Mouse (Mus musculus): ENCODE data around the gene Gm45799. TPM values are rescaled to one million over a fixed set of nuclear protein-coding genes. Genes with fewer than 3 reads are reported as not detected.

The Gm45799 gene
- polyA plus RNA-seq, 1 experiment from 2014 or later: 32.2 TPM

- no peaks in the 10 kb centered on the region for H3K9me3 ChIP-seq (ENCODE audit: control insufficient read depth, low read length)
- no peak for ATAC-seq (ENCODE audit: low FRiP score, low TSS enrichment)
- H3K27me3 ChIP-seq (ENCODE audit: control insufficient read depth, insufficient read depth, low read length): no peaks in the 10 kb centered on the region
- peaks cover 24% of the 10 kb centered on the region for H3K4me1 ChIP-seq (ENCODE audit: control insufficient read depth, insufficient read depth, low read length)
- WGBS: 39% methylated on average over 9 of the region's 9 CpGs
- peak overlapping the region; percentile 93; the same call in 1 of the 2 replicates for H3K9ac ChIP-seq (replicated peaks; ENCODE audit: low read length)
- peak overlapping the region; percentile 86 for H3K27ac ChIP-seq (replicated peaks; ENCODE audit: low read depth, low read length)
- peaks cover 23% of the 10 kb centered on the region for H3K36me3 ChIP-seq (ENCODE audit: control insufficient read depth, insufficient read depth, low read length)
- H3K4me2 ChIP-seq (ENCODE audit: low read length): peak overlapping the region; percentile 78
- DNase-seq: peak; percentile 41
- peak overlapping the region; percentile 91; the same call in 1 of the 2 replicates for H3K4me3 ChIP-seq (replicated peaks; ENCODE audit: low read depth, low read length)
Measured at GRCm38 (mm10) chr7:105634272-105634920, 6.0 kb upstream of the Gm45799 start.

DNA sequence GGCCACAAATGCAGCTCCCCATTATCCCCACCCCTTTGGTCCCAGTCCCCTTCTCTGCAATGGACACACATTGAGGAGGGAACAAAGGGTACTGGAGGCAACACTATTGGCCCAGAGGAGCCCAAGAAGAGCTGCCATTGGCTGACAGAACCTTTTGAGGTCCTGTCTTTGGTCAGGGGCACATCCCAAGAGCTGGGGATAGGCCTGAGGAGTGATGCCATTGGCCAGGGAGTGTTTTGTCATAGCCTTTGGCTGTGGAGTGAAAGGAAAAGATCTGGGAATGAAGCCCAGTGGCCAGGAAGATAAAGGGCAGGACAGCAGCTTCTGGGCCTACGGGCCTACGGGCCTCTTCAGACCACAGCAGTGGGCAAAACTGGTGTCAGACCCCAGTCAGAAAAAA lies 4.6 kb upstream of the Gm45799 start:
- Histone ChIP-seq H3K27me3 (ENCODE audit: control insufficient read depth, insufficient read depth, low read length) (no peaks in the 10 kb centered on the region), H3K36me3 (ENCODE audit: control insufficient read depth, insufficient read depth, low read length) (peaks cover 23% of the 10 kb centered on the region), H3K4me2 (ENCODE audit: low read length) (no peak overlapping the region), H3K9me3 (ENCODE audit: control insufficient read depth, low read length) (no peaks in the 10 kb centered on the region), H3K27ac (replicated peaks; ENCODE audit: low read depth, low read length) (no peak overlapping the region), H3K4me1 (ENCODE audit: control insufficient read depth, insufficient read depth, low read length) (peaks cover 25% of the 10 kb centered on the region), H3K4me3 (replicated peaks; ENCODE audit: low read depth, low read length) (no peak overlapping the region), H3K9ac (replicated peaks; ENCODE audit: low read length) (no peak overlapping the region)
- WGBS: 87% methylated on average over 2 of the region's 2 CpGs
- no peak for DNase-seq
- no peak for ATAC-seq (ENCODE audit: low FRiP score, low TSS enrichment)

- no peak overlapping the region for H3K4me3 ChIP-seq (replicated peaks; ENCODE audit: low read depth, low read length)
- no peak for DNase-seq
- H3K9me3 ChIP-seq (ENCODE audit: control insufficient read depth, low read length): no peaks in the 10 kb centered on the region
- peaks cover 24% of the 10 kb centered on the region for H3K4me1 ChIP-seq (ENCODE audit: control insufficient read depth, insufficient read depth, low read length)
- H3K27ac ChIP-seq (replicated peaks; ENCODE audit: low read depth, low read length): no peak overlapping the region
- no peaks in the 10 kb centered on the region for H3K27me3 ChIP-seq (ENCODE audit: control insufficient read depth, insufficient read depth, low read length)
- WGBS: 90% methylated on average over 6 of the region's 6 CpGs
- H3K4me2 ChIP-seq (ENCODE audit: low read length): no peak overlapping the region
- H3K9ac ChIP-seq (replicated peaks; ENCODE audit: low read length): no peak overlapping the region
- H3K36me3 ChIP-seq (ENCODE audit: control insufficient read depth, insufficient read depth, low read length): peaks cover 30% of the 10 kb centered on the region
- no peak for ATAC-seq (ENCODE audit: low FRiP score, low TSS enrichment)
Measured at GRCm38 (mm10) chr7:105638776-105639175, 1.6 kb upstream of the Gm45799 start.

GRCm38 (mm10) chr7:105639304-105639703 lies 1.0 kb upstream of the Gm45799 start:
- H3K4me3 ChIP-seq (replicated peaks; ENCODE audit: low read depth, low read length): peak overlapping the region; percentile 77
- DNase-seq (no peak), ATAC-seq (ENCODE audit: low FRiP score, low TSS enrichment) (no peak)
- no peak overlapping the region for H3K27ac ChIP-seq (replicated peaks; ENCODE audit: low read depth, low read length)
- H3K27me3 ChIP-seq (ENCODE audit: control insufficient read depth, insufficient read depth, low read length): no peaks in the 10 kb centered on the region
- peak overlapping the region; percentile 86; the same call in 1 of the 2 replicates for H3K9ac ChIP-seq (replicated peaks; ENCODE audit: low read length)
- WGBS: 74% methylated on average over 9 of the region's 9 CpGs
- peaks cover 32% of the 10 kb centered on the region for H3K36me3 ChIP-seq (ENCODE audit: control insufficient read depth, insufficient read depth, low read length)
- no peaks in the 10 kb centered on the region for H3K9me3 ChIP-seq (ENCODE audit: control insufficient read depth, low read length)
- peak overlapping the region; percentile 99 for H3K4me2 ChIP-seq (ENCODE audit: low read length)
- H3K4me1 ChIP-seq (ENCODE audit: control insufficient read depth, insufficient read depth, low read length): peaks cover 22% of the 10 kb centered on the region

GRCm38 (mm10) chr7:105639756-105640155 lies 596 bp upstream of the Gm45799 start, which contains the start of gene Timm10b:
Gene Timm10b, plus strand, starts transcription at chr7:105640056.
- Histone ChIP-seq H3K9me3 (ENCODE audit: control insufficient read depth, low read length) (no peaks in the 10 kb centered on the region), H3K36me3 (ENCODE audit: control insufficient read depth, insufficient read depth, low read length) (peaks cover 32% of the 10 kb centered on the region), H3K27ac (replicated peaks; ENCODE audit: low read depth, low read length) (peak within 1 kb of the TSS; percentile 86), H3K9ac (replicated peaks; ENCODE audit: low read length) (peak within 1 kb of the TSS; percentile 86), H3K4me2 (ENCODE audit: low read length) (peak within 1 kb of the TSS; percentile 99), H3K27me3 (ENCODE audit: control insufficient read depth, insufficient read depth, low read length) (no peaks in the 10 kb centered on the region), H3K4me1 (ENCODE audit: control insufficient read depth, insufficient read depth, low read length) (peaks cover 22% of the 10 kb centered on the region), H3K4me3 (replicated peaks; ENCODE audit: low read depth, low read length) (peak within 1 kb of the TSS; percentile 77)
- 5% methylated on average over 2 of the region's 2 CpGs for WGBS
- DNase-seq: no peak
- ATAC-seq (ENCODE audit: low FRiP score, low TSS enrichment): no peak

DNA sequence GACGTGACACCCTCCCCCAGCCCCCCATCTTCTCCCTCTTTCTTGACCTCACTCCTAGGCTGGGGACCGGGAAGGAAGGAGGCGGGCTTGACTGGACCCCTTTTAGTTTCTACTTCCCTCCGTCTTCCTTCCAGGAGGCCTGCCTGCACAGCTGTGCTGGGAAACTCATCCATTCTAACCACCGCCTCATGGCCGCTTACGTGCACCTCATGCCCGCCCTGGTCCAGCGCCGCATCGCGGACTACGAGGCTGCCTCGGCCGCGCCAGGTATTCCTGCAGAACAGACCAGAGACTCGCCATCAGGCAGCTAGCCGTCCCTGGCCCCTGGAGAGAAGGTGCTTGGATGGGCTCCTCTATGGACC lies 523 bp downstream of the Gm45799 start:
- H3K9me3 ChIP-seq (ENCODE audit: control insufficient read depth, low read length): no peaks in the 10 kb centered on the region
- under 1% methylated on average over 18 of the region's 18 CpGs for WGBS
- ATAC-seq (ENCODE audit: low FRiP score, low TSS enrichment) (no peak), DNase-seq (peak; percentile 14)
- H3K9ac ChIP-seq (replicated peaks; ENCODE audit: low read length): peak overlapping the region; percentile 86
- peak overlapping the region; percentile 99 for H3K4me2 ChIP-seq (ENCODE audit: low read length)
- no peaks in the 10 kb centered on the region for H3K27me3 ChIP-seq (ENCODE audit: control insufficient read depth, insufficient read depth, low read length)
- peak overlapping the region; percentile 86 for H3K27ac ChIP-seq (replicated peaks; ENCODE audit: low read depth, low read length)
- peak overlapping the region; percentile 77 for H3K4me3 ChIP-seq (replicated peaks; ENCODE audit: low read depth, low read length)
- peaks cover 29% of the 10 kb centered on the region for H3K36me3 ChIP-seq (ENCODE audit: control insufficient read depth, insufficient read depth, low read length)
- H3K4me1 ChIP-seq (ENCODE audit: control insufficient read depth, insufficient read depth, low read length): peaks cover 22% of the 10 kb centered on the region

GRCm38 (mm10) chr7:105641936-105642335 lies 1.6 kb downstream of the Gm45799 start:
- no peak for DNase-seq
- Histone ChIP-seq H3K9ac (replicated peaks; ENCODE audit: low read length) (no peak overlapping the region), H3K4me2 (ENCODE audit: low read length) (peak overlapping the region; percentile 99; the same call in 1 of the 2 replicates), H3K9me3 (ENCODE audit: control insufficient read depth, low read length) (no peaks in the 10 kb centered on the region), H3K4me1 (ENCODE audit: control insufficient read depth, insufficient read depth, low read length) (peaks cover 22% of the 10 kb centered on the region), H3K4me3 (replicated peaks; ENCODE audit: low read depth, low read length) (0 out of 2 replicates have a peak overlapping the region, but pooled peaks have one; percentile 77), H3K27me3 (ENCODE audit: control insufficient read depth, insufficient read depth, low read length) (no peaks in the 10 kb centered on the region), H3K36me3 (ENCODE audit: control insufficient read depth, insufficient read depth, low read length) (peaks cover 18% of the 10 kb centered on the region), H3K27ac (replicated peaks; ENCODE audit: low read depth, low read length) (no peak overlapping the region)
- no peak for ATAC-seq (ENCODE audit: low FRiP score, low TSS enrichment)
- 82% methylated on average over 3 of the region's 3 CpGs for WGBS

DNA sequence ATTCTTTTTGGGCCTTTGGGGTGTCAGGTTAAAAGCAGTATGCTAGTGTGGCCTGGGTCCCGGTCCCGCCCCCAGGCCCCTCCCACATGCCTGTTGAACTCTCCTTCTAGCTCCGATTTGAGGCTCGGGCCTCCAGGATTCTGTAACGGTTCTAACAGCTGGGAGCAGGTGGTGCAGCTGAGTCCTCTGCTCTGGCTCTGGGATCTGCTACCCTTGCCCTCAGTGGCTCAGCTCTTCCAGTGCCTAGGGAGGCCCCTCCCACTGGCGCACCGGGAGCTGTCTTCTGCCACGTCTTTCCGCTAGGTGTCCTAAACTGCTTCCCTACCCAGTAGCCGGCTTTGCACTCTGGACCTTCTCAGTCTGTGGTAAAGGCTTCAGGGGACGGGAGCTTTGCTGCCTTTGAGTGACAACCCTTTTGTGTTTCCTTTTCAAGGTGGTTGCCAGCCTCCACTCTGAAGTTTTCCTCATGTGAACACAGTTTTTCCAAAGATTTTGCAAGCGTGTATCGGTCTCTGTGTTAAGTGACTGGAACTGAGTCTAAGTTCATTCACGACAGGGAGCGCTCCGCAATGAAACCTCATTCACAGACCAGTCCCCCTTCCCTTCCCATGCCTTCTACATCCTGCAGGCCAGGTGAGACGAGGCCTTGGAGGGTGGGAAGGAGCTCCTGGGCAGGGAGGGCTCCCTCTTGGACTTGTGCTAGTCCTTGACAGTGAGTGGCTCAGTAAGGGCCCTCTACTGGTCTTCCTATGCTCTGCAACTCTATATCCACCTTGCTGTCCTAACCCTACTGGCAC lies 10.5 kb downstream of the Gm45799 start, which contains the start of gene Dnhd1:
Dnhd1 (plus strand) TSS at position 189 of the 797 bp plus-strand sequence.
- Histone ChIP-seq H3K36me3 (ENCODE audit: control insufficient read depth, insufficient read depth, low read length) (peaks cover 3% of the 10 kb centered on the region; the same call in 1 of the 2 replicates), H3K9me3 (ENCODE audit: control insufficient read depth, low read length) (no peaks in the 10 kb centered on the region), H3K4me3 (replicated peaks; ENCODE audit: low read depth, low read length) (peak within 1 kb of the TSS; percentile 32), H3K27ac (replicated peaks; ENCODE audit: low read depth, low read length) (no peak within 1 kb of the TSS), H3K9ac (replicated peaks; ENCODE audit: low read length) (peak within 1 kb of the TSS; percentile 32; the same call in 1 of the 2 replicates), H3K4me2 (ENCODE audit: low read length) (peak within 1 kb of the TSS; percentile 61), H3K27me3 (ENCODE audit: control insufficient read depth, insufficient read depth, low read length) (no peaks in the 10 kb centered on the region), H3K4me1 (ENCODE audit: control insufficient read depth, insufficient read depth, low read length) (no peaks in the 10 kb centered on the region)
- 1% methylated on average over 17 of the region's 17 CpGs for WGBS
- peak; percentile 77 for DNase-seq
- peak; percentile 90 for ATAC-seq (ENCODE audit: low FRiP score, low TSS enrichment)
